Mouse (Mus musculus): ENCODE measurements around the gene Rassf6. TPM values are rescaled to one million over a fixed set of nuclear protein-coding genes. Genes with fewer than 3 reads are reported as not detected.

Rassf6 gene
- total and polyA plus RNA-seq, 3 experiments: 15.1 to 24.5 (median 18.3) TPM

DNA sequence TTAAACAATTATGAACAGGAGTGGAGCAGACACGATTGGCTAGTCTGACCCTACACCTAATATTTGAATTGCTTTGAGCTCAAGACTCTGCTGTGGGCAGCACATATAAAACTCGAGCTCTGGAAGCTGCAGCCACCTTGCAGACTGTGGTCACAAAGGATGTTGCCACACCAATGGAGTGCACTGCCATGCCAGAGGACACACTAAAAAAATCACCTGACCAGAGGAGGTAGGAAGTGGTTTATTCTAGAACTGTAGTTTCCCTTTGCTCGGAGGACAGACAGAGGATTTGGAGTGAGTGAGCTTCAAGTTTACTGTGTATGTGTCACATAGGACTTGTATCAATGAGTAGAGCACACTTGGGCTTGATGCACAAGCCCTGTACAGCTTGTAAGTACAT is 84.4 kb downstream of the Rassf6 start:
- dilution Hi-C loops (cut with MboI; ENCODE audit: extremely low pct_ligation_motif_present, extremely low pct_unique_long_range_greater_than_20kb, low sequenced_read_pairs): no loop called here
- no peaks in the 10 kb centered on the region for H3K27me3 ChIP-seq (replicated peaks)

More for the DNA sequence above, 84.4 kb downstream of the Rassf6 start:
- 0 out of 4 replicates have a peak, but pooled peaks cover 3% of the 10 kb centered on the region in 2 experiments for H3K4me1 ChIP-seq (ENCODE audit: control insufficient read depth in 1 of 2, insufficient read depth in 2 of 2)
- no peak overlapping the region for H3K4me3 ChIP-seq (replicated peaks in 1 of 3; ENCODE audit: low read depth in 2 of 3, low read length in 2 of 3, poor library complexity in 1 of 3)
- in situ Hi-C loops (cut with MboI; ENCODE audit: low pct_ligation_motif_present, low pct_unique_long_range_greater_than_20kb, low sequenced_read_pairs): no loop called here
- no peak overlapping the region for H3K9ac ChIP-seq (ENCODE audit: insufficient read depth, low read depth)
- H3K27ac ChIP-seq (ENCODE audit: insufficient read depth, low read depth): no peak overlapping the region
- DNase-seq (ENCODE audit: extremely low read depth): no peak
- H3K4me2 ChIP-seq (ENCODE audit: insufficient read depth, low read depth, poor library complexity, severe bottlenecking): no peak overlapping the region
- no peaks in the 10 kb centered on the region for H3K36me3 ChIP-seq (replicated peaks in 1 of 2; ENCODE audit: control insufficient read depth in 1 of 2, insufficient read depth in 1 of 2, low read length in 1 of 2)
- no peaks in the 10 kb centered on the region for H3K9me3 ChIP-seq (replicated peaks; ENCODE audit: low read length)
- no peaks in the 10 kb centered on the region for H3K79me2 ChIP-seq (replicated peaks; ENCODE audit: control insufficient read depth, extremely low read depth, insufficient read depth, poor library complexity, severe bottlenecking)
- no peak for TF ChIP-seq BHLHE40 (IDR thresholded peaks at IDR 0.05; ENCODE audit: low read depth, low read length)
- no peak for TF ChIP-seq UBTF (IDR thresholded peaks at IDR 0.05; ENCODE audit: low read depth, low read length)
- no peak for TF ChIP-seq MAX (IDR thresholded peaks at IDR 0.05; ENCODE audit: low read length)
- no peak for TF ChIP-seq MYC (IDR thresholded peaks at IDR 0.05; ENCODE audit: low read depth, low read length)
- TF ChIP-seq PAX5 (IDR thresholded peaks at IDR 0.05; ENCODE audit: low read length): no peak
- no peak for TF ChIP-seq USF1 (IDR thresholded peaks at IDR 0.05; ENCODE audit: low read depth, low read length)
- no peak for TF ChIP-seq ZC3H11A (IDR thresholded peaks at IDR 0.05; ENCODE audit: low read depth, low read length)
- no peak for TF ChIP-seq RCOR1 (conservative IDR thresholded peaks at IDR 0.05; ENCODE audit: low read depth, low read length)
- no peak for TF ChIP-seq MAFK (IDR thresholded peaks at IDR 0.05; ENCODE audit: insufficient replicate concordance, low read length)
- no peak for TF ChIP-seq CTCF (conservative IDR thresholded peaks at IDR 0.05 in 1 of 2, IDR thresholded peaks at IDR 0.05 in 1 of 2; ENCODE audit: low read depth in 2 of 2, low read length in 2 of 2)
- TF ChIP-seq MEF2A (IDR thresholded peaks at IDR 0.05; ENCODE audit: borderline replicate concordance, low read depth, low read length): no peak
- TF ChIP-seq TCF12 (IDR thresholded peaks at IDR 0.05; ENCODE audit: low read depth, low read length): no peak
- no peak for TF ChIP-seq MAZ (IDR thresholded peaks at IDR 0.05; ENCODE audit: low read depth, low read length)
- TF ChIP-seq JUND (conservative IDR thresholded peaks at IDR 0.05; ENCODE audit: low read depth, low read length): no peak
- TF ChIP-seq CHD2 (IDR thresholded peaks at IDR 0.05; ENCODE audit: low read length): no peak
- TF ChIP-seq RAD21 (IDR thresholded peaks at IDR 0.05; ENCODE audit: low read depth, low read length): no peak
- no peak for TF ChIP-seq HCFC1 (IDR thresholded peaks at IDR 0.05; ENCODE audit: low read depth, low read length)
- no peak for TF ChIP-seq NELFE (IDR thresholded peaks at IDR 0.05; ENCODE audit: low read depth, low read length)
- TF ChIP-seq NRF1 (IDR thresholded peaks at IDR 0.05; ENCODE audit: low read depth, low read length): no peak

Other genes with a start within 250 kb of the Rassf6 start
- gene Alb, start 179.8 kb downstream of the Rassf6 start, total RNA-seq (2012; rRNA removed): not detected in 2 replicates
- 0.40 TPM in 1 of 2 replicates, not detected in the other for gene Alb, start 179.8 kb downstream of the Rassf6 start, total RNA-seq (2014; rRNA removed)
- gene Alb, start 179.8 kb downstream of the Rassf6 start, polyA plus RNA-seq (2012; ENCODE audit: insufficient read length, low read depth): not detected in 2 replicates
- gene Afp, start 149.9 kb downstream of the Rassf6 start, total RNA-seq (2012; rRNA removed): 15.9 and 25.8 TPM in 2 replicates
- gene Afp, start 149.9 kb downstream of the Rassf6 start, total RNA-seq (2014; rRNA removed): 12.5 and 12.8 TPM in 2 replicates
- 18.2 and 19.8 TPM in 2 replicates for gene Afp, start 149.9 kb downstream of the Rassf6 start, polyA plus RNA-seq (2012; ENCODE audit: insufficient read length, low read depth)
- gene Afm, start 121.7 kb downstream of the Rassf6 start, total RNA-seq (2012; rRNA removed): not detected in 2 replicates
- not detected in 2 replicates for gene Afm, start 121.7 kb downstream of the Rassf6 start, total RNA-seq (2014; rRNA removed)
- not detected in 2 replicates for gene Afm, start 121.7 kb downstream of the Rassf6 start, polyA plus RNA-seq (2012; ENCODE audit: insufficient read length, low read depth)
- gene 5830473C10Rik, start 79.5 kb downstream of the Rassf6 start, total RNA-seq (2012; rRNA removed): 1.6 and 2.0 TPM in 2 replicates
- gene 5830473C10Rik, start 79.5 kb downstream of the Rassf6 start, total RNA-seq (2014; rRNA removed): 0.69 and 0.83 TPM in 2 replicates
- 3.8 and 4.5 TPM in 2 replicates for gene 5830473C10Rik, start 79.5 kb downstream of the Rassf6 start, polyA plus RNA-seq (2012; ENCODE audit: insufficient read length, low read depth)
- gene Cxcl5, start 118.7 kb upstream of the Rassf6 start, total RNA-seq (2012; rRNA removed): not detected in 2 replicates
- not detected in 2 replicates for gene Cxcl5, start 118.7 kb upstream of the Rassf6 start, total RNA-seq (2014; rRNA removed)
- not detected in 2 replicates for gene Cxcl5, start 118.7 kb upstream of the Rassf6 start, polyA plus RNA-seq (2012; ENCODE audit: insufficient read length, low read depth)
- not detected in 2 replicates for gene Ppbp, start 127.9 kb upstream of the Rassf6 start, total RNA-seq (2012; rRNA removed)
- not detected in 2 replicates for gene Ppbp, start 127.9 kb upstream of the Rassf6 start, total RNA-seq (2014; rRNA removed)
- not detected in 2 replicates for gene Ppbp, start 127.9 kb upstream of the Rassf6 start, polyA plus RNA-seq (2012; ENCODE audit: insufficient read length, low read depth)
- not detected in 2 replicates for gene Pf4, start 131.8 kb upstream of the Rassf6 start, total RNA-seq (2012; rRNA removed)
- not detected in 2 replicates for gene Pf4, start 131.8 kb upstream of the Rassf6 start, total RNA-seq (2014; rRNA removed)
- not detected in 2 replicates for gene Pf4, start 131.8 kb upstream of the Rassf6 start, polyA plus RNA-seq (2012; ENCODE audit: insufficient read length, low read depth)
- gene Cxcl3, start 145.4 kb upstream of the Rassf6 start, total RNA-seq (2012; rRNA removed): not detected in 2 replicates
- not detected in 2 replicates for gene Cxcl3, start 145.4 kb upstream of the Rassf6 start, total RNA-seq (2014; rRNA removed)
- not detected in 2 replicates for gene Cxcl3, start 145.4 kb upstream of the Rassf6 start, polyA plus RNA-seq (2012; ENCODE audit: insufficient read length, low read depth)
- gene Cxcl15, start 153.9 kb upstream of the Rassf6 start, total RNA-seq (2012; rRNA removed): not detected in 2 replicates
- not detected in 2 replicates for gene Cxcl15, start 153.9 kb upstream of the Rassf6 start, total RNA-seq (2014; rRNA removed)
- gene Cxcl15, start 153.9 kb upstream of the Rassf6 start, polyA plus RNA-seq (2012; ENCODE audit: insufficient read length, low read depth): not detected in 2 replicates

Data from CH12.LX (cell line).